In genomic region chr2:158506475-158506874, GRCm38 (mm10) we compare ENCODE assay signal across 27 mouse cellular contexts. TPM values are rescaled to one million over a fixed set of nuclear protein-coding genes. Genes with fewer than 3 reads are reported as not detected.
A peak's percentile ranks its signal among the peaks of the same experiment; 100 is the strongest.
DNase-seq lines count a peak whose midpoint lies in the region; ATAC-seq and TF ChIP-seq lines count a peak whose summit lies in the region.
"Had no signal": no experiment of that assay in that cellular context is flagged by ENCODE, and none has a peak within 500 bp of the region (broad histone marks: within the 10 kb centered on the region; RNA-seq: fewer than 3 reads in every experiment).

No protein-coding gene starts in this region.

- no peaks in the 10 kb centered on the region for H3K27me3 ChIP-seq in heart, embryonic 10.5 days (ENCODE audit: insufficient read depth, poor library complexity, severe bottlenecking)
- no peaks in the 10 kb centered on the region for H3K27me3 ChIP-seq in heart, adult 2 months (ENCODE audit: control insufficient read depth, insufficient read depth, low read length)
- no peaks in the 10 kb centered on the region for H3K27me3 ChIP-seq in midbrain, embryonic 11.5 days (ENCODE audit: control insufficient read depth, insufficient read depth, low read length)
- H3K27me3 ChIP-seq in midbrain, embryonic 13.5 days, result no peaks in the 10 kb centered on the region
- H3K27me3 ChIP-seq: embryonic facial prominence, embryonic 13.5 days; embryonic facial prominence, embryonic 15.5 days; forebrain, embryonic 12.5 days had no signal

- peaks cover 10% of the 10 kb centered on the region; the same call in 1 of the 2 replicates for H3K4me1 ChIP-seq in heart, embryonic 10.5 days
- no peaks in the 10 kb centered on the region for H3K4me1 ChIP-seq in heart, adult 2 months (ENCODE audit: control insufficient read depth, insufficient read depth, low read length)
- no peaks in the 10 kb centered on the region for H3K4me1 ChIP-seq in midbrain, embryonic 11.5 days (ENCODE audit: control insufficient read depth, insufficient read depth, low read length)
- H3K4me1 ChIP-seq in midbrain, embryonic 13.5 days (replicated peaks), result no peaks in the 10 kb centered on the region
- H3K4me1 ChIP-seq: forebrain, embryonic 12.5 days had no signal

- intact Hi-C loops in heart, adult 2 months (cut with DNase I), result no loop called here

- no peak for TF ChIP-seq CTCF in heart, adult 2 months (IDR thresholded peaks at IDR 0.05)

- no peak overlapping the region for H3K4me2 ChIP-seq in midbrain, embryonic 11.5 days
- H3K4me2 ChIP-seq in midbrain, embryonic 13.5 days (replicated peaks), result no peak overlapping the region
- H3K4me2 ChIP-seq: embryonic facial prominence, embryonic 13.5 days; embryonic facial prominence, embryonic 15.5 days; forebrain, embryonic 12.5 days had no signal

- no peak overlapping the region for H3K4me3 ChIP-seq in heart, embryonic 10.5 days
- no peak overlapping the region for H3K4me3 ChIP-seq in heart, adult 2 months
- no peak overlapping the region for H3K4me3 ChIP-seq in midbrain, embryonic 11.5 days (ENCODE audit: low read depth, low read length)
- H3K4me3 ChIP-seq in midbrain, embryonic 13.5 days (replicated peaks), result no peak overlapping the region
- H3K4me3 ChIP-seq: embryonic facial prominence, embryonic 13.5 days; embryonic facial prominence, embryonic 15.5 days; erythroblast, embryonic 14.5 days; forebrain, embryonic 10.5 days; forebrain, embryonic 12.5 days had no signal

- H3K9me3 ChIP-seq in heart, embryonic 10.5 days, result no peaks in the 10 kb centered on the region
- no peaks in the 10 kb centered on the region for H3K9me3 ChIP-seq in midbrain, embryonic 11.5 days (ENCODE audit: control insufficient read depth, low read length)
- H3K9me3 ChIP-seq in midbrain, embryonic 13.5 days, result no peaks in the 10 kb centered on the region
- H3K9me3 ChIP-seq: embryonic facial prominence, embryonic 13.5 days; embryonic facial prominence, embryonic 15.5 days; forebrain, embryonic 10.5 days; forebrain, embryonic 12.5 days had no signal

- WGBS in heart, embryonic 10.5 days, result 78% methylated on average over 5 of the region's 5 CpGs
- 71% methylated on average over 5 of the region's 5 CpGs for WGBS in heart, adult 2 months
- 82% methylated on average over 5 of the region's 5 CpGs for WGBS in midbrain, embryonic 11.5 days
- 77% methylated on average over 5 of the region's 5 CpGs for WGBS in midbrain, embryonic 13.5 days

- no peaks in the 10 kb centered on the region for H3K79me2 ChIP-seq in heart, adult 2 months (replicated peaks; ENCODE audit: control insufficient read depth, insufficient read depth, low read length)

- H3K36me3 ChIP-seq in heart, embryonic 10.5 days, result no peaks in the 10 kb centered on the region
- no peaks in the 10 kb centered on the region for H3K36me3 ChIP-seq in heart, adult 2 months (ENCODE audit: control insufficient read depth, insufficient read depth, low read length)
- H3K36me3 ChIP-seq in midbrain, embryonic 11.5 days (ENCODE audit: control insufficient read depth, insufficient read depth, low read length), result no peaks in the 10 kb centered on the region
- H3K36me3 ChIP-seq in midbrain, embryonic 13.5 days, result no peaks in the 10 kb centered on the region
- H3K36me3 ChIP-seq: embryonic facial prominence, embryonic 13.5 days; embryonic facial prominence, embryonic 15.5 days; forebrain, embryonic 10.5 days; forebrain, embryonic 12.5 days had no signal

- no peak overlapping the region for H3K27ac ChIP-seq in heart, embryonic 10.5 days
- no peak overlapping the region for H3K27ac ChIP-seq in heart, adult 2 months
- H3K27ac ChIP-seq in midbrain, embryonic 11.5 days (ENCODE audit: low read depth, low read length), result no peak overlapping the region
- no peak overlapping the region for H3K27ac ChIP-seq in midbrain, embryonic 13.5 days
- H3K27ac ChIP-seq: embryonic facial prominence, embryonic 13.5 days; embryonic facial prominence, embryonic 15.5 days; forebrain, embryonic 10.5 days; forebrain, embryonic 12.5 days had no signal

- peak; percentile 64 for DNase-seq in heart, embryonic 10.5 days (ENCODE audit: low spot score)
- no peak for DNase-seq in heart, adult 2 months
- peak; percentile 39 for DNase-seq in midbrain, embryonic 11.5 days (ENCODE audit: low spot score, missing footprints)
- no peak for DNase-seq in cerebellum, postnatal 36 days
- DNase-seq: adrenal gland, adult 2 months; adrenal gland, postnatal 10 days; adrenal gland, postnatal 25 days; cerebellum, adult 11 months; cerebellum, adult 18-20 months; cerebellum, adult 8-10 months; cerebellum, adult 9-11 months; cerebellum, postnatal 14 days had no signal

- ATAC-seq in midbrain, embryonic 11.5 days (ENCODE audit: low FRiP score), result no peak
- ATAC-seq in midbrain, embryonic 13.5 days, result no peak
- ATAC-seq: forebrain, embryonic 14.5 days; forebrain, embryonic 16.5 days had no signal

- no peak for TF ChIP-seq EP300 in heart, adult 2 months (IDR thresholded peaks at IDR 0.05; ENCODE audit: insufficient read depth, low read depth, low read length)

- H3K9ac ChIP-seq in heart, adult 2 months (ENCODE audit: low read depth, low read length), result no peak overlapping the region
- no peak overlapping the region for H3K9ac ChIP-seq in midbrain, embryonic 11.5 days (ENCODE audit: low read length)
- H3K9ac ChIP-seq in midbrain, embryonic 13.5 days (replicated peaks), result no peak overlapping the region
- H3K9ac ChIP-seq: embryonic facial prominence, embryonic 13.5 days; embryonic facial prominence, embryonic 15.5 days; forebrain, embryonic 12.5 days had no signal

- TF ChIP-seq POLR2A in heart, adult 2 months (IDR thresholded peaks at IDR 0.05; ENCODE audit: insufficient read depth, low read depth, low read length), result no peak

RNA-seq across cellular contexts. Expression of gene Adig, which starts 4.1 kb away (rescaled TPM):
- not detected in 2 replicates for polyA plus RNA-seq in heart, embryonic 10.5 days (2016; fragmentation: Nextera tagmentation; extraction: Ambion mirVana)
- 1 to 10 TPM; 4.1 to 4.7 TPM for total RNA-seq in heart, adult 2 months (2021)
- 15.0 and 21.4 TPM in 2 replicates for polyA plus RNA-seq in heart, adult 2 months (2012; rRNA removed)
- not detected in 2 replicates for polyA plus RNA-seq in midbrain, embryonic 11.5 days (2014; fragmentation: Nextera tagmentation; extraction: Ambion mirVana)
- not detected in 2 replicates for polyA plus RNA-seq in midbrain, embryonic 13.5 days (2015; fragmentation: Nextera tagmentation; extraction: Ambion mirVana)
- total RNA-seq: ES-E14, MEL had no signal
- polyA plus RNA-seq: brain, embryonic 14.5 days; cortical plate, adult 2 months; embryonic facial prominence, embryonic 11.5 days; embryonic facial prominence, embryonic 13.5 days; erythroblast, embryonic 14.5 days; forebrain, embryonic 10.5 days; forebrain, embryonic 12.5 days; forebrain, embryonic 14.5 days; forebrain, embryonic 16.5 days had no signal

RNA-seq across cellular contexts. Expression of gene Arhgap40, which starts 6.1 kb away (rescaled TPM):
- not detected in 2 replicates for polyA plus RNA-seq in heart, embryonic 10.5 days (2016; fragmentation: Nextera tagmentation; extraction: Ambion mirVana)
- not detected for total RNA-seq in heart, adult 2 months (2021)
- 0.06 TPM in 1 of 2 replicates, not detected in the other for polyA plus RNA-seq in heart, adult 2 months (2012; rRNA removed)
- polyA plus RNA-seq in midbrain, embryonic 11.5 days (2014; fragmentation: Nextera tagmentation; extraction: Ambion mirVana), result 0.30 and 0.40 TPM in 2 replicates
- polyA plus RNA-seq in midbrain, embryonic 13.5 days (2015; fragmentation: Nextera tagmentation; extraction: Ambion mirVana), result 0.58 and 0.67 TPM in 2 replicates
- total RNA-seq: adrenal gland, adult 2 months; adrenal gland, postnatal 10 days; adrenal gland, postnatal 25 days; adrenal gland, postnatal 4 days; MEL had no signal
- polyA plus RNA-seq: adrenal gland, adult 2 months; C2C12; erythroblast, embryonic 14.5 days had no signal

Comparison
In these comparisons a context has a peak if more than half of its experiments do, and no peak if none do; other contexts are left out.
1. DNase-seq: peak in heart, embryonic 10.5 days (single experiment) and midbrain, embryonic 11.5 days (single experiment); none in heart, adult 2 months (0 of 2) and cerebellum, postnatal 36 days (0 of 2).
2. RNA of gene Adig, which starts 4.1 kb away (polyA plus RNA-seq): 15.0 to 21.4 TPM in heart, adult 2 months; not detected in heart, embryonic 10.5 days, not detected in midbrain, embryonic 11.5 days and not detected in midbrain, embryonic 13.5 days; every median in the first group is over 10 times any median in the second.